In genomic region chr15:12493258-12493657, GRCm38 (mm10) we compare ENCODE assay signal across 11 mouse cellular contexts.
DNase-seq lines count a peak whose midpoint lies in the region; ATAC-seq lines count a peak whose summit lies in the region.
"Had no signal": no experiment of that assay in that cellular context is flagged by ENCODE, and none has a peak within 500 bp of the region (broad histone marks: within the 10 kb centered on the region; RNA-seq: fewer than 3 reads in every experiment).

No protein-coding gene starts in this region.

- no peaks in the 10 kb centered on the region for H3K27me3 ChIP-seq in kidney, embryonic 14.5 days (ENCODE audit: control insufficient read depth, insufficient read depth, low read length)
- H3K27me3 ChIP-seq in lung, embryonic 16.5 days (ENCODE audit: control insufficient read depth, insufficient read depth, low read depth, low read length), result no peaks in the 10 kb centered on the region

- ATAC-seq in kidney, embryonic 14.5 days (ENCODE audit: low FRiP score, low TSS enrichment), result peak; percentile 34; the same call in 1 of the 2 replicates
- peak; percentile 36; the same call in 1 of the 2 replicates for ATAC-seq in lung, embryonic 16.5 days (ENCODE audit: low read depth)
- ATAC-seq in cerebellum, adult (ENCODE audit: insufficient number of reproducible peaks, low FRiP score, low TSS enrichment), result no peak

- no peaks in the 10 kb centered on the region for H3K36me3 ChIP-seq in kidney, embryonic 14.5 days (ENCODE audit: control insufficient read depth, insufficient read depth, low read length)
- H3K36me3 ChIP-seq in lung, embryonic 16.5 days (ENCODE audit: control insufficient read depth, insufficient read depth, low read length), result no peaks in the 10 kb centered on the region
- H3K36me3 ChIP-seq: G1E had no signal

- H3K9ac ChIP-seq in kidney, embryonic 14.5 days (ENCODE audit: low read depth, low read length), result no peak overlapping the region
- H3K9ac ChIP-seq in lung, embryonic 16.5 days (ENCODE audit: low read length), result no peak overlapping the region

- peaks cover 28% of the 10 kb centered on the region for H3K4me1 ChIP-seq in kidney, embryonic 14.5 days (ENCODE audit: control insufficient read depth, insufficient read depth, low read length)
- H3K4me1 ChIP-seq in lung, embryonic 16.5 days (replicated peaks; ENCODE audit: control insufficient read depth, insufficient read depth, low read length), result peaks cover 5% of the 10 kb centered on the region

- H3K4me2 ChIP-seq in kidney, embryonic 14.5 days (replicated peaks; ENCODE audit: low read depth, low read length), result no peak overlapping the region
- H3K4me2 ChIP-seq in lung, embryonic 16.5 days (ENCODE audit: low read depth, low read length), result no peak overlapping the region

- DNase-seq in right cerebral cortex, postnatal 4 days, result peak; percentile 14
- no peak for DNase-seq in right cerebral cortex, postnatal 14 days
- peak; percentile 72 for DNase-seq in testis, postnatal 10 days (ENCODE audit: low spot score)
- no peak for DNase-seq in thymus, adult 18-20 months
- DNase-seq: adrenal gland, postnatal 25 days; cerebellum, postnatal 14 days; thymus, postnatal 4 days had no signal

- no peak overlapping the region for H3K4me3 ChIP-seq in kidney, embryonic 14.5 days (ENCODE audit: low read length)
- H3K4me3 ChIP-seq in lung, embryonic 16.5 days (ENCODE audit: low read length), result no peak overlapping the region

- no peaks in the 10 kb centered on the region for H3K9me3 ChIP-seq in kidney, embryonic 14.5 days (ENCODE audit: control insufficient read depth, low read length)
- no peaks in the 10 kb centered on the region for H3K9me3 ChIP-seq in lung, embryonic 16.5 days (ENCODE audit: control insufficient read depth, low read length)
- H3K9me3 ChIP-seq: G1E had no signal

- 60% methylated on average over 7 of the region's 7 CpGs for WGBS in kidney, embryonic 14.5 days
- WGBS in lung, embryonic 16.5 days, result 47% methylated on average over 7 of the region's 7 CpGs

- no peak overlapping the region; the same call in 1 of the 2 replicates for H3K27ac ChIP-seq in kidney, embryonic 14.5 days (ENCODE audit: low read depth, low read length)
- no peak overlapping the region; the same call in 1 of the 2 replicates for H3K27ac ChIP-seq in lung, embryonic 16.5 days (ENCODE audit: low read length)

Comparison
In these comparisons a context has a peak if more than half of its experiments do, and no peak if none do; other contexts are left out.
1. DNase-seq: peak in right cerebral cortex, postnatal 4 days (single experiment) and testis, postnatal 10 days (single experiment); none in right cerebral cortex, postnatal 14 days (single experiment) and thymus, adult 18-20 months (0 of 2).